Mouse (Mus musculus) kidney, embryonic 14.5 days (tissue): Measurements from ENCODE around the gene Malsu1. TPM values are rescaled to one million over a fixed set of nuclear protein-coding genes. Genes with fewer than 3 reads are reported as not detected.

Experiments
- ATAC-seq: fragments of 200-750 bp; cut with Nextera tagmentation; 2 replicates; pipeline ENCODE4 v1.8.0; 2017; ENCODE audit warnings: moderate number of reproducible peaks, mild to moderate bottlenecking, moderate TSS enrichment, moderate library complexity; ENCODE audit not compliant: low FRiP score, low TSS enrichment
- H3K27ac ChIP-seq: fragments of 300-500 bp; sonication (generic); 2 replicates; pipeline ENCODE4 v1.5.1; 2014; ENCODE audit warnings: low read depth, mild to moderate bottlenecking, low read length, moderate library complexity, mixed read lengths
- H3K27me3 ChIP-seq: fragments of 300-500 bp; sonication (generic); 2 replicates; pipeline ENCODE4 v1.6.1; 2014; ENCODE audit warnings: mild to moderate bottlenecking, low read length; ENCODE audit not compliant: control insufficient read depth, insufficient read depth
- H3K36me3 ChIP-seq: fragments of 300-500 bp; sonication (generic); 2 replicates; pipeline ENCODE4 v1.6.1; 2014; ENCODE audit warnings: low read length, mixed read lengths; ENCODE audit not compliant: control insufficient read depth, insufficient read depth
- H3K4me1 ChIP-seq: fragments of 300-500 bp; sonication (generic); 2 replicates; pipeline ENCODE4 v1.6.1; 2014; ENCODE audit warnings: low read length, mixed read lengths; ENCODE audit not compliant: control insufficient read depth, insufficient read depth
- H3K4me2 ChIP-seq: fragments of 300-500 bp; sonication (generic); replicated peaks from 2 replicates; pipeline ENCODE4 v1.6.1; 2014; ENCODE audit warnings: low read depth, mild to moderate bottlenecking, low read length
- H3K4me3 ChIP-seq: fragments of 300-500 bp; sonication (generic); 2 replicates; pipeline ENCODE4 v1.5.1; 2014; ENCODE audit warnings: mild to moderate bottlenecking, low read length
- H3K9ac ChIP-seq: fragments of 300-500 bp; sonication (generic); 2 replicates; pipeline ENCODE4 v1.6.1; 2014; ENCODE audit warnings: low read depth, mild to moderate bottlenecking, low read length, moderate library complexity
- H3K9me3 ChIP-seq: fragments of 300-500 bp; sonication (generic); 2 replicates; pipeline ENCODE4 v1.6.1; 2016; ENCODE audit warnings: low read length; ENCODE audit not compliant: control insufficient read depth
- WGBS: fragments of 180-500 bp; shearing (Covaris S2); extraction: QIAGEN DNeasy Blood & Tissue Kit; methylation state at CpG from one replicate; pipeline ENCODE4 v1.1.7; 2014; 5-methylcytosine and 5-hydroxymethylcytosine counted together
- polyA plus RNA-seq: library from polyadenylated mRNA; unstranded; fragments of >200 nt; fragmentation: Nextera tagmentation; extraction: Ambion mirVana; gene quantifications from 2 replicates; pipeline ENCODE4 v1.2.1, GENCODE M21; 2014

The Malsu1 gene
- polyA plus RNA-seq, 1 experiment from 2014 or later, result 75.1 TPM

- WGBS, result 83% methylated on average over 9 of the region's 9 CpGs
- H3K4me1 ChIP-seq, result peaks cover 5% of the 10 kb centered on the region; the same call in 1 of the 2 replicates
- no peak overlapping the region for H3K4me2 ChIP-seq
- no peak overlapping the region for H3K9ac ChIP-seq
- no peak overlapping the region for H3K27ac ChIP-seq
- H3K27me3 ChIP-seq, result no peaks in the 10 kb centered on the region
- ATAC-seq, result no peak
- no peak overlapping the region for H3K4me3 ChIP-seq
- no peaks in the 10 kb centered on the region for H3K9me3 ChIP-seq
- H3K36me3 ChIP-seq, result no peaks in the 10 kb centered on the region
These were observed 17.6 kb upstream of the Malsu1 start for GRCm38 (mm10) chr6:49056009-49056408.

- no peak; the same call in 1 of the 2 replicates for ATAC-seq
- Histone ChIP-seq H3K9ac (no peak overlapping the region), H3K27ac (no peak overlapping the region), H3K9me3 (no peaks in the 10 kb centered on the region), H3K4me1 (peaks cover 5% of the 10 kb centered on the region; the same call in 1 of the 2 replicates), H3K4me2 (no peak overlapping the region), H3K27me3 (no peaks in the 10 kb centered on the region), H3K36me3 (no peaks in the 10 kb centered on the region), H3K4me3 (no peak overlapping the region)
- WGBS, result 41% methylated on average over 8 of the region's 8 CpGs
These were observed 16.3 kb upstream of the Malsu1 start for GRCm38 (mm10) chr6:49057053-49058021.

GRCm38 (mm10) chr6:49068361-49068760 is 5.2 kb upstream of the Malsu1 start:
- 54% methylated on average over 3 of the region's 4 CpGs for WGBS

GRCm38 (mm10) chr6:49074117-49074490 is 509 bp downstream of the Malsu1 start:
- Histone ChIP-seq H3K9ac (peak overlapping the region; percentile 95), H3K27me3 (no peaks in the 10 kb centered on the region), H3K9me3 (no peaks in the 10 kb centered on the region), H3K27ac (peak overlapping the region; percentile 71), H3K36me3 (no peaks in the 10 kb centered on the region), H3K4me1 (no peaks in the 10 kb centered on the region; the same call in 1 of the 2 replicates), H3K4me2 (peak overlapping the region; percentile 62), H3K4me3 (peak overlapping the region; percentile 99)
- WGBS, result 2% methylated on average over 19 of the region's 19 CpGs
- peak; percentile 55 for ATAC-seq

More at GRCm38 (mm10) chr6:49068361-49068760, 5.2 kb upstream of the Malsu1 start:
- H3K4me1 ChIP-seq, result no peaks in the 10 kb centered on the region
- no peak for ATAC-seq
- no peak overlapping the region for H3K27ac ChIP-seq
- no peaks in the 10 kb centered on the region for H3K9me3 ChIP-seq
- H3K27me3 ChIP-seq, result no peaks in the 10 kb centered on the region
- no peak overlapping the region for H3K4me3 ChIP-seq
- H3K36me3 ChIP-seq, result no peaks in the 10 kb centered on the region
- no peak overlapping the region for H3K9ac ChIP-seq
- H3K4me2 ChIP-seq, result no peak overlapping the region

- ATAC-seq, result no peak
- Histone ChIP-seq H3K4me3 (no peak overlapping the region), H3K9ac (no peak overlapping the region), H3K4me2 (no peak overlapping the region), H3K27me3 (no peaks in the 10 kb centered on the region), H3K4me1 (no peaks in the 10 kb centered on the region; the same call in 1 of the 2 replicates), H3K27ac (no peak overlapping the region), H3K36me3 (peaks cover 7% of the 10 kb centered on the region), H3K9me3 (no peaks in the 10 kb centered on the region)
- 83% methylated on average over 2 of the region's 2 CpGs for WGBS
These were observed 4.3 kb downstream of the Malsu1 start for GRCm38 (mm10) chr6:49077894-49078293.

- H3K9ac ChIP-seq, result no peak overlapping the region
- no peaks in the 10 kb centered on the region; the same call in 1 of the 2 replicates for H3K4me1 ChIP-seq
- H3K4me3 ChIP-seq, result no peak overlapping the region
- no peaks in the 10 kb centered on the region for H3K27me3 ChIP-seq
- 100% methylated on average over 1 of the region's 1 CpGs for WGBS
- no peak for ATAC-seq
- H3K4me2 ChIP-seq, result no peak overlapping the region
- peaks cover 21% of the 10 kb centered on the region for H3K36me3 ChIP-seq
- H3K27ac ChIP-seq, result no peak overlapping the region
- no peaks in the 10 kb centered on the region for H3K9me3 ChIP-seq
These were observed 5.7 kb downstream of the Malsu1 start for GRCm38 (mm10) chr6:49079313-49079712.

GRCm38 (mm10) chr6:49083008-49083407 is 9.4 kb downstream of the Malsu1 start:
- Histone ChIP-seq H3K9ac (no peak overlapping the region), H3K27ac (no peak overlapping the region), H3K36me3 (peaks cover 52% of the 10 kb centered on the region), H3K27me3 (no peaks in the 10 kb centered on the region), H3K4me2 (no peak overlapping the region), H3K9me3 (no peaks in the 10 kb centered on the region), H3K4me1 (no peaks in the 10 kb centered on the region), H3K4me3 (no peak overlapping the region)
- ATAC-seq, result no peak
- WGBS, result 91% methylated on average over 4 of the region's 4 CpGs

- H3K9ac ChIP-seq, result no peak overlapping the region
- ATAC-seq, result no peak
- WGBS, result 87% methylated on average over 10 of the region's 10 CpGs
- H3K9me3 ChIP-seq, result no peaks in the 10 kb centered on the region
- H3K27ac ChIP-seq, result no peak overlapping the region
- H3K27me3 ChIP-seq, result no peaks in the 10 kb centered on the region
- peaks cover 3% of the 10 kb centered on the region; the same call in 1 of the 2 replicates for H3K4me1 ChIP-seq
- H3K4me2 ChIP-seq, result no peak overlapping the region
- peaks cover 78% of the 10 kb centered on the region for H3K36me3 ChIP-seq
- no peak overlapping the region for H3K4me3 ChIP-seq
These were observed 21.4 kb downstream of the Malsu1 start for GRCm38 (mm10) chr6:49094968-49095367.

- H3K4me2 ChIP-seq, result no peak overlapping the region
- no peak overlapping the region for H3K9ac ChIP-seq
- 79% methylated on average over 7 of the region's 7 CpGs for WGBS
- H3K9me3 ChIP-seq, result no peaks in the 10 kb centered on the region
- peaks cover 66% of the 10 kb centered on the region for H3K36me3 ChIP-seq
- peaks cover 3% of the 10 kb centered on the region; the same call in 1 of the 2 replicates for H3K4me1 ChIP-seq
- H3K27ac ChIP-seq, result no peak overlapping the region
- H3K4me3 ChIP-seq, result no peak overlapping the region
- no peak for ATAC-seq
- no peaks in the 10 kb centered on the region for H3K27me3 ChIP-seq
These were observed 22.8 kb downstream of the Malsu1 start for GRCm38 (mm10) chr6:49096421-49096820.
